Mouse (Mus musculus): ENCODE measurements around the gene Unc93a2.
A peak's percentile ranks its signal among the peaks of the same experiment; 100 is the strongest.
"Not testable (repeated sequence)": the region's sequence is repeated elsewhere in the genome, so short reads cannot be mapped to it uniquely, and the experiment has no call there.

Unc93a2 gene

GRCm38 (mm10) chr17:7385364-7385763, at the start of gene Unc93a2:
TSS of gene Unc93a2 (minus strand) at chr17:7385464.
- DNase-seq (ENCODE audit: low spot score), result not testable (repeated sequence)

GRCm38 (mm10) chr17:7434121-7434520, 48.9 kb upstream of the Unc93a2 start:
- not testable (repeated sequence) for DNase-seq (ENCODE audit: low spot score)

- not testable (repeated sequence) for DNase-seq (ENCODE audit: low spot score)
These were observed 45.0 kb upstream of the Unc93a2 start for GRCm38 (mm10) chr17:7430210-7430631.

- peak; percentile 9 for DNase-seq (ENCODE audit: low spot score)
These were observed 35.1 kb upstream of the Unc93a2 start for GRCm38 (mm10) chr17:7420191-7420973.

- not testable (repeated sequence) for DNase-seq (ENCODE audit: low spot score)
These were observed 29.5 kb upstream of the Unc93a2 start for GRCm38 (mm10) chr17:7414601-7415310.

- not testable (repeated sequence) for DNase-seq (ENCODE audit: low spot score)
These were observed 28.1 kb upstream of the Unc93a2 start for GRCm38 (mm10) chr17:7413336-7413735.

GRCm38 (mm10) chr17:7399770-7400169, 14.5 kb upstream of the Unc93a2 start:
- DNase-seq (ENCODE audit: low spot score), result not testable (repeated sequence)

GRCm38 (mm10) chr17:7398198-7398847, 13.1 kb upstream of the Unc93a2 start:
- not testable (repeated sequence) for DNase-seq (ENCODE audit: low spot score)

GRCm38 (mm10) chr17:7397079-7397478, 11.8 kb upstream of the Unc93a2 start:
- DNase-seq (ENCODE audit: low spot score), result not testable (repeated sequence)

GRCm38 (mm10) chr17:7396288-7396687, 11.0 kb upstream of the Unc93a2 start:
- DNase-seq (ENCODE audit: low spot score), result not testable (repeated sequence)

- not testable (repeated sequence) for DNase-seq (ENCODE audit: low spot score)
These were observed 10.4 kb upstream of the Unc93a2 start for GRCm38 (mm10) chr17:7395671-7396070.

- DNase-seq (ENCODE audit: low spot score), result not testable (repeated sequence)
These were observed 9.9 kb upstream of the Unc93a2 start for GRCm38 (mm10) chr17:7395116-7395515.

- not testable (repeated sequence) for DNase-seq (ENCODE audit: low spot score)
These were observed 4.6 kb upstream of the Unc93a2 start for GRCm38 (mm10) chr17:7389898-7390297.

- not testable (repeated sequence) for DNase-seq (ENCODE audit: low spot score)
These were observed 3.7 kb upstream of the Unc93a2 start for GRCm38 (mm10) chr17:7388958-7389356.

GRCm38 (mm10) chr17:7388341-7388957, 3.2 kb upstream of the Unc93a2 start:
- not testable (repeated sequence) for DNase-seq (ENCODE audit: low spot score)

GRCm38 (mm10) chr17:7386016-7386415, 752 bp upstream of the Unc93a2 start:
- DNase-seq (ENCODE audit: low spot score), result not testable (repeated sequence)

GRCm38 (mm10) chr17:7383167-7384143, 1.8 kb downstream of the Unc93a2 start:
- DNase-seq (ENCODE audit: low spot score), result not testable (repeated sequence)

- DNase-seq (ENCODE audit: low spot score), result not testable (repeated sequence)
These were observed 2.6 kb downstream of the Unc93a2 start for GRCm38 (mm10) chr17:7382711-7383110.

- DNase-seq (ENCODE audit: low spot score), result not testable (repeated sequence)
These were observed 7.4 kb downstream of the Unc93a2 start for GRCm38 (mm10) chr17:7377907-7378306.

GRCm38 (mm10) chr17:7376951-7377700, 8.1 kb downstream of the Unc93a2 start:
- DNase-seq (ENCODE audit: low spot score), result not testable (repeated sequence)

All from left cerebral cortex, adult 11 months (tissue).